In genomic region chr13:72097268-72097667, GRCm38 (mm10) we compare ENCODE assay signal across 25 mouse cellular contexts.
DNase-seq lines count a peak whose midpoint lies in the region; ATAC-seq lines count a peak whose summit lies in the region.
"Had no signal": no experiment of that assay in that cellular context is flagged by ENCODE, and none has a peak within 500 bp of the region (broad histone marks: within the 10 kb centered on the region; RNA-seq: fewer than 3 reads in every experiment).

No protein-coding gene starts in this region.

- DNase-seq in cerebellum, adult 11 months = peak; percentile 2
- peak; percentile 20 for DNase-seq in hindbrain, embryonic 11.5 days (ENCODE audit: low spot score)
- no peak for DNase-seq in hindbrain, embryonic 14.5 days (ENCODE audit: low spot score)
- DNase-seq in midbrain, embryonic 14.5 days = peak; percentile 39
- DNase-seq in kidney, postnatal 10 days = no peak
- no peak for DNase-seq in thymus, postnatal 10 days (ENCODE audit: low spot score in 2 of 2)
- DNase-seq: adrenal gland, adult 8-10 months; kidney, adult 8-10 months; liver, postnatal 0 days; right cerebral cortex, adult 18-20 months; right cerebral cortex, postnatal 4 days; thymus, postnatal 4 days had no signal

- H3K4me3 ChIP-seq in hindbrain, embryonic 11.5 days (ENCODE audit: low read depth, low read length) = no peak overlapping the region
- H3K4me3 ChIP-seq in hindbrain, embryonic 14.5 days (replicated peaks; ENCODE audit: low read length) = no peak overlapping the region
- H3K4me3 ChIP-seq in midbrain, embryonic 14.5 days (replicated peaks; ENCODE audit: low read depth, low read length) = no peak overlapping the region
- H3K4me3 ChIP-seq in midbrain, embryonic 15.5 days = no peak overlapping the region
- H3K4me3 ChIP-seq: embryonic facial prominence, embryonic 13.5 days; erythroblast, embryonic 14.5 days; forebrain, embryonic 12.5 days; heart, embryonic 10.5 days; intestine, embryonic 15.5 days; layer of hippocampus, adult 2 months; limb, embryonic 12.5 days; stomach, embryonic 15.5 days had no signal

- no peaks in the 10 kb centered on the region for H3K27me3 ChIP-seq in hindbrain, embryonic 11.5 days (ENCODE audit: control insufficient read depth, insufficient read depth, low read length)
- H3K27me3 ChIP-seq in hindbrain, embryonic 14.5 days (ENCODE audit: control insufficient read depth, insufficient read depth, low read length) = no peaks in the 10 kb centered on the region
- no peaks in the 10 kb centered on the region for H3K27me3 ChIP-seq in midbrain, embryonic 14.5 days (ENCODE audit: control insufficient read depth, insufficient read depth, low read length)
- no peaks in the 10 kb centered on the region for H3K27me3 ChIP-seq in midbrain, embryonic 15.5 days (replicated peaks)
- H3K27me3 ChIP-seq: embryonic facial prominence, embryonic 13.5 days; intestine, embryonic 15.5 days; stomach, embryonic 15.5 days had no signal

- no peak for ATAC-seq in cerebellum, adult (ENCODE audit: insufficient number of reproducible peaks, low FRiP score, low TSS enrichment)
- peak; percentile 35; the same call in 1 of the 2 replicates for ATAC-seq in hindbrain, embryonic 11.5 days (ENCODE audit: low FRiP score)
- ATAC-seq in hindbrain, embryonic 14.5 days (ENCODE audit: low FRiP score) = no peak
- ATAC-seq in midbrain, embryonic 14.5 days (ENCODE audit: low FRiP score, low TSS enrichment) = no peak
- ATAC-seq in midbrain, embryonic 15.5 days (replicated peaks) = no peak
- ATAC-seq: activated CD4-positive, CD25-positive, alpha-beta regulatory T cell, adult 4 months; liver, postnatal 0 days had no signal

- H3K4me1 ChIP-seq in hindbrain, embryonic 11.5 days (replicated peaks; ENCODE audit: control insufficient read depth, insufficient read depth, low read length) = no peaks in the 10 kb centered on the region
- H3K4me1 ChIP-seq in hindbrain, embryonic 14.5 days (replicated peaks; ENCODE audit: control insufficient read depth, insufficient read depth, low read length) = no peaks in the 10 kb centered on the region
- H3K4me1 ChIP-seq in midbrain, embryonic 14.5 days (ENCODE audit: control insufficient read depth, insufficient read depth, low read length) = 0 out of 2 replicates have a peak, but pooled peaks cover 7% of the 10 kb centered on the region
- H3K4me1 ChIP-seq in midbrain, embryonic 15.5 days = peaks cover 9% of the 10 kb centered on the region
- H3K4me1 ChIP-seq: embryonic facial prominence, embryonic 13.5 days; forebrain, embryonic 12.5 days; heart, embryonic 10.5 days; intestine, embryonic 15.5 days; limb, embryonic 12.5 days; stomach, embryonic 15.5 days had no signal

- H3K4me2 ChIP-seq in hindbrain, embryonic 11.5 days (replicated peaks; ENCODE audit: low read depth, low read length) = no peak overlapping the region
- no peak overlapping the region for H3K4me2 ChIP-seq in hindbrain, embryonic 14.5 days (replicated peaks)
- H3K4me2 ChIP-seq in midbrain, embryonic 14.5 days (ENCODE audit: low read length) = no peak overlapping the region
- no peak overlapping the region for H3K4me2 ChIP-seq in midbrain, embryonic 15.5 days
- H3K4me2 ChIP-seq: embryonic facial prominence, embryonic 13.5 days; forebrain, embryonic 12.5 days; intestine, embryonic 15.5 days; limb, embryonic 12.5 days; liver, embryonic 11.5 days; stomach, embryonic 15.5 days had no signal

- WGBS in hindbrain, embryonic 11.5 days = 53% methylated on average over 8 of the region's 8 CpGs
- 33% methylated on average over 8 of the region's 8 CpGs for WGBS in hindbrain, embryonic 14.5 days
- WGBS in midbrain, embryonic 14.5 days = 32% methylated on average over 8 of the region's 8 CpGs
- 39% methylated on average over 8 of the region's 8 CpGs for WGBS in midbrain, embryonic 15.5 days

- H3K36me3 ChIP-seq in hindbrain, embryonic 11.5 days (ENCODE audit: control insufficient read depth, insufficient read depth, low read length) = no peaks in the 10 kb centered on the region
- no peaks in the 10 kb centered on the region for H3K36me3 ChIP-seq in hindbrain, embryonic 14.5 days (replicated peaks; ENCODE audit: control insufficient read depth, insufficient read depth)
- H3K36me3 ChIP-seq in midbrain, embryonic 14.5 days (ENCODE audit: control insufficient read depth, insufficient read depth, low read length) = no peaks in the 10 kb centered on the region
- H3K36me3 ChIP-seq in midbrain, embryonic 15.5 days (replicated peaks) = no peaks in the 10 kb centered on the region
- H3K36me3 ChIP-seq: embryonic facial prominence, embryonic 13.5 days; forebrain, embryonic 12.5 days; heart, embryonic 10.5 days; intestine, embryonic 15.5 days; limb, embryonic 12.5 days; stomach, embryonic 15.5 days had no signal

- no peak overlapping the region for H3K27ac ChIP-seq in hindbrain, embryonic 11.5 days (ENCODE audit: low read depth, low read length)
- H3K27ac ChIP-seq in hindbrain, embryonic 14.5 days = no peak overlapping the region
- no peak overlapping the region for H3K27ac ChIP-seq in midbrain, embryonic 14.5 days (replicated peaks; ENCODE audit: low read depth, low read length)
- no peak overlapping the region for H3K27ac ChIP-seq in midbrain, embryonic 15.5 days
- H3K27ac ChIP-seq: embryonic facial prominence, embryonic 13.5 days; forebrain, embryonic 12.5 days; heart, embryonic 10.5 days; intestine, embryonic 15.5 days; layer of hippocampus, adult 2 months; limb, embryonic 12.5 days; macrophage; stomach, embryonic 15.5 days had no signal

- no peaks in the 10 kb centered on the region for H3K9me3 ChIP-seq in hindbrain, embryonic 11.5 days (ENCODE audit: control insufficient read depth, low read length)
- no peaks in the 10 kb centered on the region for H3K9me3 ChIP-seq in hindbrain, embryonic 14.5 days (ENCODE audit: control insufficient read depth, low read length)
- H3K9me3 ChIP-seq in midbrain, embryonic 14.5 days (ENCODE audit: control insufficient read depth, low read length) = no peaks in the 10 kb centered on the region
- H3K9me3 ChIP-seq in midbrain, embryonic 15.5 days = no peaks in the 10 kb centered on the region
- H3K9me3 ChIP-seq: embryonic facial prominence, embryonic 13.5 days; forebrain, embryonic 12.5 days; heart, embryonic 10.5 days; intestine, embryonic 15.5 days; limb, embryonic 12.5 days; stomach, embryonic 15.5 days had no signal

- H3K9ac ChIP-seq in hindbrain, embryonic 11.5 days (ENCODE audit: low read depth, low read length) = no peak overlapping the region
- no peak overlapping the region for H3K9ac ChIP-seq in hindbrain, embryonic 14.5 days
- no peak overlapping the region for H3K9ac ChIP-seq in midbrain, embryonic 14.5 days (replicated peaks; ENCODE audit: low read length)
- H3K9ac ChIP-seq in midbrain, embryonic 15.5 days = no peak overlapping the region
- H3K9ac ChIP-seq: embryonic facial prominence, embryonic 13.5 days; forebrain, embryonic 12.5 days; intestine, embryonic 15.5 days; limb, embryonic 12.5 days; liver, postnatal 0 days; stomach, embryonic 15.5 days had no signal

Comparison
In these comparisons a context has a peak if more than half of its experiments do, and no peak if none do; other contexts are left out.
1. DNase-seq: peak in cerebellum, adult 11 months (single experiment), hindbrain, embryonic 11.5 days (single experiment) and midbrain, embryonic 14.5 days (single experiment); none in hindbrain, embryonic 14.5 days (single experiment), kidney, postnatal 10 days (single experiment) and thymus, postnatal 10 days (0 of 2).